Mouse (Mus musculus) MEL (cell line): ENCODE measurements at regions not wholly inside any gene's neighbourhood (a gene's known extent, or its start where the extent isn't known, plus 50 kb on each side); places are given as distances from the start of the nearest gene placed in this dataset.

ENCODE experiments used
- CTCF ChIP-seq, 3 experiments: IDR thresholded peaks in 2 of 3; conservative IDR thresholded peaks in 1 of 3; 2 replicates each; pipeline ENCODE4 v1.5.1; 2011 to 2012; ENCODE audit warnings: low read length in 3 of 3, low read depth in 2 of 3, mild to moderate bottlenecking in 2 of 3, improper control_type of control experiment in 1 of 3, inconsistent platforms in 1 of 3, mixed read lengths in 1 of 3, moderate library complexity in 1 of 3; ENCODE audit not compliant: control insufficient read depth in 1 of 3, insufficient read depth in 1 of 3, poor library complexity in 1 of 3, severe bottlenecking in 1 of 3
- EP300 ChIP-seq, 2 experiments: IDR thresholded peaks; 2 replicates each; pipeline ENCODE4 v1.6.1; 2011; ENCODE audit warnings: improper control_type of control experiment in 2 of 2, low read length in 2 of 2, low read depth in 1 of 2, mild to moderate bottlenecking in 1 of 2
- GATA1 ChIP-seq: IDR thresholded peaks from 2 replicates; pipeline ENCODE4 v1.6.1; 2011; ENCODE audit warnings: low read depth, low read length, improper control_type of control experiment
- MYB ChIP-seq: IDR thresholded peaks from 2 replicates; pipeline ENCODE4 v1.6.1; 2011; ENCODE audit warnings: mild to moderate bottlenecking, low read depth, low read length, improper control_type of control experiment
- MYC ChIP-seq: IDR thresholded peaks from 2 replicates; pipeline ENCODE4 v1.6.1; 2011; ENCODE audit warnings: low read depth, mild to moderate bottlenecking, low read length, improper control_type of control experiment, moderate library complexity
- NRF1 ChIP-seq: IDR thresholded peaks from 2 replicates; pipeline ENCODE4 v1.6.1; 2014; ENCODE audit warnings: low read depth, mild to moderate bottlenecking, inconsistent platforms, low read length, improper control_type of control experiment, moderate library complexity; ENCODE audit not compliant: poor library complexity, insufficient read depth, severe bottlenecking
- POLR2A ChIP-seq, 2 experiments: IDR thresholded peaks; 2 replicates each; pipeline ENCODE4 v1.6.1; 2011 to 2012; ENCODE audit warnings: low read length in 2 of 2, mild to moderate bottlenecking in 2 of 2, control low read depth in 1 of 2, improper control_type of control experiment in 1 of 2, low read depth in 1 of 2, moderate library complexity in 1 of 2; ENCODE audit not compliant: control insufficient read depth in 1 of 2, insufficient read depth in 1 of 2, poor library complexity in 1 of 2
- POLR2AphosphoS2 ChIP-seq: IDR thresholded peaks from 2 replicates; pipeline ENCODE4 v1.6.1; 2011; ENCODE audit warnings: low read length, improper control_type of control experiment
- RAD21 ChIP-seq: IDR thresholded peaks from 2 replicates; pipeline ENCODE4 v1.6.1; 2011; ENCODE audit warnings: mild to moderate bottlenecking, low read depth, low read length, improper control_type of control experiment
- RCOR1 ChIP-seq: IDR thresholded peaks from 2 replicates; pipeline ENCODE4 v1.6.1; 2012; ENCODE audit warnings: low read depth, mild to moderate bottlenecking, inconsistent platforms, low read length, improper control_type of control experiment
- SMC3 ChIP-seq: IDR thresholded peaks from 2 replicates; pipeline ENCODE4 v1.6.1; 2011; ENCODE audit warnings: low read depth, low read length, improper control_type of control experiment
- TCF12 ChIP-seq: IDR thresholded peaks from 2 replicates; pipeline ENCODE4 v1.6.1; 2014; ENCODE audit warnings: low read depth, mild to moderate bottlenecking, inconsistent platforms, low read length, improper control_type of control experiment, moderate library complexity

- TF ChIP-seq NRF1 (no peak), EP300 (IDR thresholded peaks at IDR 0.05; ENCODE audit: low read depth in 1 of 2, low read length in 2 of 2) (no peak), CTCF (IDR thresholded peaks at IDR 0.05 in 2 of 3, conservative IDR thresholded peaks at IDR 0.05 in 1 of 3; ENCODE audit: control insufficient read depth in 1 of 3, insufficient read depth in 1 of 3, low read depth in 2 of 3, low read length in 3 of 3, poor library complexity in 1 of 3, severe bottlenecking in 1 of 3) (no peak), POLR2A (IDR thresholded peaks at IDR 0.05; ENCODE audit: control insufficient read depth in 1 of 2, insufficient read depth in 1 of 2, low read depth in 1 of 2, low read length in 2 of 2, poor library complexity in 1 of 2) (no peak), POLR2AphosphoS2 (no peak), GATA1 (no peak), MYC (no peak), MYB (no peak), RAD21 (no peak), SMC3 (no peak), RCOR1 (no peak), TCF12 (no peak)
Observed at GRCm38 (mm10) chr14:76735997-76736396, 179.3 kb upstream of the Serp2 start.
